Mouse (Mus musculus): ENCODE results near the gene Sgcd. TPM values are rescaled to one million over a fixed set of nuclear protein-coding genes. Genes with fewer than 3 reads are reported as not detected.

The Sgcd gene
- polyA plus RNA-seq, 1 experiment from 2014 or later = 4.5 TPM

- 65% methylated on average over 1 of the region's 1 CpGs for WGBS
- Histone ChIP-seq H3K27me3 (no peaks in the 10 kb centered on the region), H3K4me3 (no peak overlapping the region)
Observed at GRCm38 (mm10) chr11:47242401-47242800, 746.4 kb downstream of the Sgcd start.

GRCm38 (mm10) chr11:47228222-47228621 lies 760.5 kb downstream of the Sgcd start:
- ATAC-seq (ENCODE audit: low FRiP score, low read depth) = no peak
- no peaks in the 10 kb centered on the region for H3K27me3 ChIP-seq
- H3K4me1 ChIP-seq (replicated peaks) = 0 out of 2 replicates have a peak, but pooled peaks cover 3% of the 10 kb centered on the region
- 50% methylated on average over 1 of the region's 1 CpGs for WGBS
- H3K4me2 ChIP-seq = no peak overlapping the region
- H3K4me3 ChIP-seq = no peak overlapping the region
- no peak overlapping the region for H3K9ac ChIP-seq
- H3K9me3 ChIP-seq = no peaks in the 10 kb centered on the region
- no peaks in the 10 kb centered on the region for H3K36me3 ChIP-seq
- no peak overlapping the region for H3K27ac ChIP-seq (replicated peaks)

More at GRCm38 (mm10) chr11:47242401-47242800, 746.4 kb downstream of the Sgcd start:
- H3K4me2 ChIP-seq = no peak overlapping the region
- H3K9me3 ChIP-seq = no peaks in the 10 kb centered on the region
- no peaks in the 10 kb centered on the region for H3K36me3 ChIP-seq
- no peak for ATAC-seq (ENCODE audit: low FRiP score, low read depth)
- no peak overlapping the region for H3K9ac ChIP-seq
- no peaks in the 10 kb centered on the region for H3K4me1 ChIP-seq (replicated peaks)
- no peak overlapping the region for H3K27ac ChIP-seq (replicated peaks)

GRCm38 (mm10) chr11:47224148-47224547 lies 764.6 kb downstream of the Sgcd start:
- H3K4me3 ChIP-seq = no peak overlapping the region
- no peak overlapping the region for H3K27ac ChIP-seq (replicated peaks)
- H3K9ac ChIP-seq = no peak overlapping the region
- 89% methylated on average over 2 of the region's 2 CpGs for WGBS
- no peak overlapping the region for H3K4me2 ChIP-seq
- ATAC-seq (ENCODE audit: low FRiP score, low read depth) = no peak
- H3K36me3 ChIP-seq = no peaks in the 10 kb centered on the region
- H3K27me3 ChIP-seq = no peaks in the 10 kb centered on the region
- H3K9me3 ChIP-seq = no peaks in the 10 kb centered on the region
- H3K4me1 ChIP-seq (replicated peaks) = 0 out of 2 replicates have a peak, but pooled peaks cover 3% of the 10 kb centered on the region

GRCm38 (mm10) chr11:47211531-47211930 lies 777.2 kb downstream of the Sgcd start:
- Histone ChIP-seq H3K27me3 (no peaks in the 10 kb centered on the region), H3K36me3 (no peaks in the 10 kb centered on the region), H3K4me3 (no peak overlapping the region), H3K27ac (replicated peaks) (no peak overlapping the region), H3K4me2 (no peak overlapping the region), H3K9ac (no peak overlapping the region), H3K4me1 (replicated peaks) (no peaks in the 10 kb centered on the region), H3K9me3 (no peaks in the 10 kb centered on the region)
- 77% methylated on average over 8 of the region's 8 CpGs for WGBS
- ATAC-seq (ENCODE audit: low FRiP score, low read depth) = no peak

- WGBS = 65% methylated on average over 1 of the region's 1 CpGs
Observed at GRCm38 (mm10) chr11:47206461-47206860, 782.3 kb downstream of the Sgcd start.

GRCm38 (mm10) chr11:47199106-47199505 lies 789.7 kb downstream of the Sgcd start:
- Histone ChIP-seq H3K4me3 (no peak overlapping the region), H3K4me2 (no peak overlapping the region), H3K4me1 (replicated peaks) (no peaks in the 10 kb centered on the region), H3K9ac (no peak overlapping the region), H3K9me3 (no peaks in the 10 kb centered on the region), H3K27me3 (no peaks in the 10 kb centered on the region), H3K36me3 (no peaks in the 10 kb centered on the region), H3K27ac (replicated peaks) (no peak overlapping the region)
- ATAC-seq (ENCODE audit: low FRiP score, low read depth) = no peak
- 82% methylated on average over 7 of the region's 7 CpGs for WGBS

More at GRCm38 (mm10) chr11:47206461-47206860, 782.3 kb downstream of the Sgcd start:
- Histone ChIP-seq H3K9me3 (no peaks in the 10 kb centered on the region), H3K27ac (replicated peaks) (no peak overlapping the region), H3K4me1 (replicated peaks) (no peaks in the 10 kb centered on the region), H3K4me3 (no peak overlapping the region), H3K36me3 (no peaks in the 10 kb centered on the region), H3K4me2 (no peak overlapping the region), H3K27me3 (no peaks in the 10 kb centered on the region), H3K9ac (no peak overlapping the region)
- ATAC-seq (ENCODE audit: low FRiP score, low read depth) = no peak

GRCm38 (mm10) chr11:47188556-47188955 lies 800.2 kb downstream of the Sgcd start:
- Histone ChIP-seq H3K36me3 (no peaks in the 10 kb centered on the region), H3K4me1 (replicated peaks) (no peaks in the 10 kb centered on the region), H3K27ac (replicated peaks) (no peak overlapping the region), H3K4me2 (no peak overlapping the region), H3K27me3 (no peaks in the 10 kb centered on the region), H3K9me3 (no peaks in the 10 kb centered on the region), H3K9ac (no peak overlapping the region), H3K4me3 (no peak overlapping the region)
- ATAC-seq (ENCODE audit: low FRiP score, low read depth) = no peak
- WGBS = 69% methylated on average over 2 of the region's 2 CpGs

- Histone ChIP-seq H3K9ac (no peak overlapping the region), H3K27ac (replicated peaks) (no peak overlapping the region), H3K36me3 (no peaks in the 10 kb centered on the region), H3K9me3 (no peaks in the 10 kb centered on the region), H3K4me1 (replicated peaks) (no peaks in the 10 kb centered on the region), H3K27me3 (no peaks in the 10 kb centered on the region), H3K4me3 (no peak overlapping the region), H3K4me2 (no peak overlapping the region)
- WGBS = 93% methylated on average over 2 of the region's 2 CpGs
- ATAC-seq (ENCODE audit: low FRiP score, low read depth) = no peak
Observed at GRCm38 (mm10) chr11:47174977-47175376, 813.8 kb downstream of the Sgcd start.

GRCm38 (mm10) chr11:47170926-47171625 lies 817.7 kb downstream of the Sgcd start:
- WGBS = 86% methylated on average over 6 of the region's 6 CpGs

GRCm38 (mm10) chr11:47167376-47167775 lies 821.4 kb downstream of the Sgcd start:
- ATAC-seq (ENCODE audit: low FRiP score, low read depth) = no peak
- no peak overlapping the region for H3K4me3 ChIP-seq
- no peak overlapping the region for H3K27ac ChIP-seq (replicated peaks)
- H3K27me3 ChIP-seq = no peaks in the 10 kb centered on the region
- H3K36me3 ChIP-seq = no peaks in the 10 kb centered on the region
- 71% methylated on average over 4 of the region's 4 CpGs for WGBS
- H3K4me1 ChIP-seq (replicated peaks) = no peaks in the 10 kb centered on the region
- H3K9me3 ChIP-seq = no peaks in the 10 kb centered on the region
- no peak overlapping the region for H3K9ac ChIP-seq
- H3K4me2 ChIP-seq = no peak overlapping the region

More at GRCm38 (mm10) chr11:47170926-47171625, 817.7 kb downstream of the Sgcd start:
- no peaks in the 10 kb centered on the region for H3K9me3 ChIP-seq
- no peaks in the 10 kb centered on the region for H3K27me3 ChIP-seq
- H3K9ac ChIP-seq = no peak overlapping the region
- H3K36me3 ChIP-seq = no peaks in the 10 kb centered on the region
- no peak overlapping the region for H3K27ac ChIP-seq (replicated peaks)
- H3K4me1 ChIP-seq (replicated peaks) = no peaks in the 10 kb centered on the region
- no peak overlapping the region for H3K4me2 ChIP-seq
- ATAC-seq (ENCODE audit: low FRiP score, low read depth) = no peak
- no peak overlapping the region for H3K4me3 ChIP-seq

- WGBS = 64% methylated on average over 1 of the region's 1 CpGs
- H3K9me3 ChIP-seq = no peaks in the 10 kb centered on the region
Observed at GRCm38 (mm10) chr11:47158089-47158488, 830.7 kb downstream of the Sgcd start.

GRCm38 (mm10) chr11:47156730-47157693 lies 831.8 kb downstream of the Sgcd start:
- 45% methylated on average over 1 of the region's 1 CpGs for WGBS
- ATAC-seq (ENCODE audit: low FRiP score, low read depth) = no peak
- Histone ChIP-seq H3K36me3 (no peaks in the 10 kb centered on the region), H3K4me3 (no peak overlapping the region), H3K4me1 (replicated peaks) (no peaks in the 10 kb centered on the region), H3K27ac (replicated peaks) (no peak overlapping the region), H3K4me2 (no peak overlapping the region), H3K27me3 (no peaks in the 10 kb centered on the region), H3K9ac (no peak overlapping the region), H3K9me3 (no peaks in the 10 kb centered on the region)

More at GRCm38 (mm10) chr11:47158089-47158488, 830.7 kb downstream of the Sgcd start:
- Histone ChIP-seq H3K9ac (no peak overlapping the region), H3K4me2 (no peak overlapping the region), H3K27ac (replicated peaks) (no peak overlapping the region), H3K36me3 (no peaks in the 10 kb centered on the region), H3K27me3 (no peaks in the 10 kb centered on the region), H3K4me3 (no peak overlapping the region), H3K4me1 (replicated peaks) (no peaks in the 10 kb centered on the region)
- no peak for ATAC-seq (ENCODE audit: low FRiP score, low read depth)

Measured in hindbrain, embryonic 15.5 days (tissue).